Mouse (Mus musculus) testis, adult 2 months (tissue): ENCODE results near the gene Rpl10a. TPM values are rescaled to one million over a fixed set of nuclear protein-coding genes. Genes with fewer than 3 reads are reported as not detected.
"Not testable (repeated sequence)": the region's sequence is repeated elsewhere in the genome, so short reads cannot be mapped to it uniquely, and the experiment has no call there.

Source experiments
- H3K27ac ChIP-seq: fragments of 200-500 bp; 2 replicates; pipeline ENCODE4 v1.5.1; 2012; ENCODE audit warnings: low read depth, low read length; ENCODE audit not compliant: control insufficient read depth, insufficient read depth
- H3K27me3 ChIP-seq: fragments of 200-500 bp; 2 replicates; pipeline ENCODE4 v1.6.1; 2012; ENCODE audit warnings: mild to moderate bottlenecking, low read length, moderate library complexity; ENCODE audit not compliant: control insufficient read depth, insufficient read depth
- H3K36me3 ChIP-seq: fragments of 200-500 bp; 2 replicates; pipeline ENCODE4 v1.6.1; 2012; ENCODE audit warnings: mild to moderate bottlenecking, low read length; ENCODE audit not compliant: control insufficient read depth, insufficient read depth
- H3K4me1 ChIP-seq: fragments of 200-500 bp; 2 replicates; pipeline ENCODE4 v1.6.1; 2012; ENCODE audit warnings: low read length; ENCODE audit not compliant: control insufficient read depth, insufficient read depth
- H3K4me3 ChIP-seq: fragments of 200-500 bp; 2 replicates; pipeline ENCODE4 v1.5.1; 2012; ENCODE audit warnings: low read depth, mild to moderate bottlenecking, low read length, moderate library complexity, mixed read lengths; ENCODE audit not compliant: control insufficient read depth
- CTCF ChIP-seq: fragments of 200-500 bp; IDR thresholded peaks from 2 replicates; pipeline ENCODE4 v1.5.1; 2012; ENCODE audit warnings: low read depth, mild to moderate bottlenecking, inconsistent platforms, low read length, moderate library complexity; ENCODE audit not compliant: control insufficient read depth, insufficient read depth, insufficient replicate concordance
- POLR2A ChIP-seq: fragments of 200-500 bp; IDR thresholded peaks from 2 replicates; pipeline ENCODE4 v1.6.1; 2012; ENCODE audit warnings: low read depth, mild to moderate bottlenecking, inconsistent platforms, low read length, moderate library complexity; ENCODE audit not compliant: control insufficient read depth
- polyA plus RNA-seq: library from polyadenylated mRNA; depleted of rRNA; stranded (reverse); fragments of >200 nt; gene quantifications from 2 replicates; pipeline ENCODE4 v1.2.3, GENCODE M21; 2012

Rpl10a gene
- polyA plus RNA-seq, 1 experiment, result 444 TPM

GRCm38 (mm10) chr17:28350466-28351352 is 22.4 kb downstream of the Rpl10a start, which contains the start of gene Tead3:
Gene Tead3 (minus strand): TSS chr17:28350817.
- peak within 1 kb of the TSS; percentile 84 for H3K4me3 ChIP-seq
- H3K27ac ChIP-seq, result peak within 1 kb of the TSS; percentile 76; the same call in 1 of the 2 replicates
- no peaks in the 10 kb centered on the region for H3K27me3 ChIP-seq
- H3K36me3 ChIP-seq, result no peaks in the 10 kb centered on the region
- TF ChIP-seq POLR2A, result no peak; the same call in 1 of the 2 replicates
- TF ChIP-seq CTCF, result no peak
- H3K4me1 ChIP-seq, result peaks cover 15% of the 10 kb centered on the region

- H3K27ac ChIP-seq, result no peak overlapping the region
- H3K27me3 ChIP-seq, result no peaks in the 10 kb centered on the region
- no peak for TF ChIP-seq POLR2A
- no peak for TF ChIP-seq CTCF
- H3K36me3 ChIP-seq, result no peaks in the 10 kb centered on the region
- peaks cover 15% of the 10 kb centered on the region for H3K4me1 ChIP-seq
- peak overlapping the region; percentile 84; the same call in 1 of the 2 replicates for H3K4me3 ChIP-seq
These were observed 23.2 kb downstream of the Rpl10a start for GRCm38 (mm10) chr17:28351353-28351890.

- no peak overlapping the region for H3K4me3 ChIP-seq
- no peaks in the 10 kb centered on the region for H3K36me3 ChIP-seq
- H3K4me1 ChIP-seq, result peaks cover 15% of the 10 kb centered on the region
- no peak overlapping the region for H3K27ac ChIP-seq
- no peaks in the 10 kb centered on the region for H3K27me3 ChIP-seq
- TF ChIP-seq CTCF, result no peak
- TF ChIP-seq POLR2A, result no peak
These were observed 23.7 kb downstream of the Rpl10a start for GRCm38 (mm10) chr17:28352018-28352417.

- Histone ChIP-seq H3K36me3 (no peaks in the 10 kb centered on the region), H3K4me3 (no peak overlapping the region), H3K27me3 (no peaks in the 10 kb centered on the region), H3K27ac (no peak overlapping the region), H3K4me1 (peaks cover 15% of the 10 kb centered on the region)
- TF ChIP-seq POLR2A (no peak), CTCF (no peak)
These were observed 27.6 kb downstream of the Rpl10a start for GRCm38 (mm10) chr17:28355871-28356270.

GRCm38 (mm10) chr17:28358576-28359261 is 30.4 kb downstream of the Rpl10a start:
- not testable (repeated sequence) for H3K36me3 ChIP-seq, H3K4me1 ChIP-seq, H3K27me3 ChIP-seq, H3K27ac ChIP-seq, H3K4me3 ChIP-seq

- TF ChIP-seq CTCF, result no peak
- H3K36me3 ChIP-seq, result no peaks in the 10 kb centered on the region
- H3K27ac ChIP-seq, result no peak overlapping the region
- peaks cover 6% of the 10 kb centered on the region for H3K27me3 ChIP-seq
- no peak overlapping the region for H3K4me3 ChIP-seq
- H3K4me1 ChIP-seq, result peaks cover 16% of the 10 kb centered on the region
These were observed 32.4 kb downstream of the Rpl10a start for GRCm38 (mm10) chr17:28360531-28361277.
